Mouse (Mus musculus) embryonic facial prominence, embryonic 12.5 days (tissue): ENCODE results near the gene Tnnc2. TPM values are rescaled to one million over a fixed set of nuclear protein-coding genes. Genes with fewer than 3 reads are reported as not detected.
"Not testable (repeated sequence)": the region's sequence is repeated elsewhere in the genome, so short reads cannot be mapped to it uniquely, and the experiment has no call there.

ENCODE experiments used
- ATAC-seq: fragments of 200-750 bp; cut with Nextera tagmentation; 2 replicates; pipeline ENCODE4 v1.8.0; 2017; ENCODE audit not compliant: insufficient number of reproducible peaks, insufficient read depth, low FRiP score, low TSS enrichment
- H3K27ac ChIP-seq: fragments of 300-500 bp; sonication (generic); 2 replicates; pipeline ENCODE4 v1.5.1; 2016; ENCODE audit warnings: mild to moderate bottlenecking
- H3K27me3 ChIP-seq: fragments of 300-500 bp; sonication (generic); 2 replicates; pipeline ENCODE4 v1.6.1; 2016; ENCODE audit warnings: mild to moderate bottlenecking, moderate library complexity
- H3K36me3 ChIP-seq: fragments of 300-500 bp; sonication (generic); 2 replicates; pipeline ENCODE4 v1.6.1; 2016; ENCODE audit warnings: mild to moderate bottlenecking
- H3K4me1 ChIP-seq: fragments of 300-500 bp; sonication (generic); 2 replicates; pipeline ENCODE4 v1.6.1; 2016
- H3K4me2 ChIP-seq: fragments of 300-500 bp; sonication (generic); replicated peaks from 2 replicates; pipeline ENCODE4 v1.6.1; 2016; ENCODE audit warnings: mild to moderate bottlenecking, moderate library complexity
- H3K4me3 ChIP-seq: fragments of 300-500 bp; sonication (generic); 2 replicates; pipeline ENCODE4 v1.5.1; 2016; ENCODE audit warnings: mild to moderate bottlenecking
- H3K9ac ChIP-seq: fragments of 300-500 bp; sonication (generic); 2 replicates; pipeline ENCODE4 v1.6.1; 2016; ENCODE audit warnings: mild to moderate bottlenecking, moderate library complexity
- H3K9me3 ChIP-seq: fragments of 300-500 bp; sonication (generic); 2 replicates; pipeline ENCODE4 v1.6.1; 2016; ENCODE audit warnings: mild to moderate bottlenecking, moderate library complexity
- WGBS: fragments of 180-500 bp; shearing (Covaris S2); methylation state at CpG from one replicate; pipeline ENCODE4 v1.1.7; 2016; 5-methylcytosine and 5-hydroxymethylcytosine counted together
- polyA plus RNA-seq: library from polyadenylated mRNA; unstranded; fragments of >200 nt; fragmentation: Nextera tagmentation; extraction: Ambion mirVana; gene quantifications from 2 replicates; pipeline ENCODE4 v1.2.1, GENCODE M21; 2016

Tnnc2 gene
- polyA plus RNA-seq, 1 experiment from 2014 or later = 40.6 TPM

- 0 out of 2 replicates have a peak, but pooled peaks cover 4% of the 10 kb centered on the region for H3K4me1 ChIP-seq
- H3K9ac ChIP-seq = no peak overlapping the region
- no peak overlapping the region for H3K4me2 ChIP-seq
- no peaks in the 10 kb centered on the region for H3K27me3 ChIP-seq
- no peak overlapping the region for H3K27ac ChIP-seq
- H3K36me3 ChIP-seq = 0 out of 2 replicates have a peak, but pooled peaks cover 4% of the 10 kb centered on the region
- no peak for ATAC-seq
- H3K9me3 ChIP-seq = no peaks in the 10 kb centered on the region
- WGBS = 91% methylated on average over 8 of the region's 8 CpGs
- H3K4me3 ChIP-seq = no peak overlapping the region
Measured at GRCm38 (mm10) chr2:164815821-164816220, 36.1 kb upstream of the Tnnc2 start.

- Histone ChIP-seq H3K4me3 (no peak overlapping the region), H3K27ac (no peak overlapping the region), H3K9me3 (no peaks in the 10 kb centered on the region), H3K4me1 (0 out of 2 replicates have a peak, but pooled peaks cover 4% of the 10 kb centered on the region), H3K36me3 (0 out of 2 replicates have a peak, but pooled peaks cover 2% of the 10 kb centered on the region), H3K9ac (no peak overlapping the region), H3K27me3 (no peaks in the 10 kb centered on the region), H3K4me2 (no peak overlapping the region)
- no peak for ATAC-seq
- WGBS = 90% methylated on average over 5 of the region's 5 CpGs
Measured at GRCm38 (mm10) chr2:164815348-164815747, 35.6 kb upstream of the Tnnc2 start.

GRCm38 (mm10) chr2:164813557-164813956, 33.8 kb upstream of the Tnnc2 start:
- H3K9me3 ChIP-seq = no peaks in the 10 kb centered on the region
- peaks cover 7% of the 10 kb centered on the region; the same call in 1 of the 2 replicates for H3K36me3 ChIP-seq
- H3K4me3 ChIP-seq = no peak overlapping the region
- no peaks in the 10 kb centered on the region for H3K27me3 ChIP-seq
- no peak overlapping the region for H3K27ac ChIP-seq
- 0 out of 2 replicates have a peak, but pooled peaks cover 4% of the 10 kb centered on the region for H3K4me1 ChIP-seq
- ATAC-seq = no peak
- H3K4me2 ChIP-seq = no peak overlapping the region
- 72% methylated on average over 2 of the region's 2 CpGs for WGBS
- no peak overlapping the region for H3K9ac ChIP-seq

- Histone ChIP-seq H3K36me3 (peaks cover 13% of the 10 kb centered on the region), H3K9me3 (no peaks in the 10 kb centered on the region), H3K4me3 (no peak overlapping the region), H3K9ac (no peak overlapping the region), H3K27me3 (no peaks in the 10 kb centered on the region), H3K4me1 (peaks cover 13% of the 10 kb centered on the region; the same call in 1 of the 2 replicates), H3K27ac (no peak overlapping the region), H3K4me2 (no peak overlapping the region)
- WGBS = 69% methylated on average over 7 of the region's 7 CpGs
- no peak for ATAC-seq
Measured at GRCm38 (mm10) chr2:164806614-164807013, 26.8 kb upstream of the Tnnc2 start.

- Histone ChIP-seq H3K9me3 (no peaks in the 10 kb centered on the region), H3K27ac (peak overlapping the region; percentile 75), H3K9ac (peak overlapping the region; percentile 63), H3K4me2 (peak overlapping the region; percentile 86), H3K27me3 (no peaks in the 10 kb centered on the region), H3K4me3 (peak overlapping the region; percentile 70), H3K36me3 (peaks cover 21% of the 10 kb centered on the region), H3K4me1 (peaks cover 13% of the 10 kb centered on the region; the same call in 1 of the 2 replicates)
- 2% methylated on average over 21 of the region's 21 CpGs for WGBS
- ATAC-seq = peak; percentile 32
Measured at GRCm38 (mm10) chr2:164805332-164805718, 25.6 kb upstream of the Tnnc2 start.

- no peaks in the 10 kb centered on the region for H3K27me3 ChIP-seq
- WGBS = under 1% methylated on average over 47 of the region's 47 CpGs
- peak; percentile 94 for ATAC-seq
- H3K36me3 ChIP-seq = peaks cover 25% of the 10 kb centered on the region
- H3K27ac ChIP-seq = peak within 1 kb of the TSS; percentile 78
- H3K4me1 ChIP-seq = peaks cover 13% of the 10 kb centered on the region; the same call in 1 of the 2 replicates
- peak within 1 kb of the TSS; percentile 86 for H3K4me2 ChIP-seq
- H3K9me3 ChIP-seq = no peaks in the 10 kb centered on the region
- H3K9ac ChIP-seq = peak within 1 kb of the TSS; percentile 76
- peak within 1 kb of the TSS; percentile 70 for H3K4me3 ChIP-seq
Measured at GRCm38 (mm10) chr2:164804533-164805331, 25.0 kb upstream of the Tnnc2 start, which contains the start of the genes Acot8 and Zswim3. Acot8 (minus strand) TSS chr2:164804882. Zswim3 (plus strand) TSS chr2:164805098.

- peak overlapping the region; percentile 76 for H3K9ac ChIP-seq
- H3K36me3 ChIP-seq = peaks cover 30% of the 10 kb centered on the region
- H3K4me3 ChIP-seq = peak overlapping the region; percentile 70
- H3K9me3 ChIP-seq = no peaks in the 10 kb centered on the region
- 57% methylated on average over 1 of the region's 1 CpGs for WGBS
- no peak for ATAC-seq
- peaks cover 13% of the 10 kb centered on the region; the same call in 1 of the 2 replicates for H3K4me1 ChIP-seq
- no peaks in the 10 kb centered on the region for H3K27me3 ChIP-seq
- H3K4me2 ChIP-seq = peak overlapping the region; percentile 76
- H3K27ac ChIP-seq = no peak overlapping the region; the same call in 1 of the 2 replicates
Measured at GRCm38 (mm10) chr2:164803921-164804313, 24.1 kb upstream of the Tnnc2 start.

- Histone ChIP-seq H3K9me3 (no peaks in the 10 kb centered on the region), H3K4me3 (peak overlapping the region; percentile 70), H3K27ac (no peak overlapping the region; the same call in 1 of the 2 replicates), H3K4me2 (peak overlapping the region; percentile 76), H3K36me3 (peaks cover 29% of the 10 kb centered on the region), H3K4me1 (peaks cover 13% of the 10 kb centered on the region; the same call in 1 of the 2 replicates), H3K9ac (peak overlapping the region; percentile 76; the same call in 1 of the 2 replicates), H3K27me3 (no peaks in the 10 kb centered on the region)
- ATAC-seq = no peak
- 90% methylated on average over 16 of the region's 16 CpGs for WGBS
Measured at GRCm38 (mm10) chr2:164803201-164803920, 23.6 kb upstream of the Tnnc2 start.

GRCm38 (mm10) chr2:164800252-164801004, 20.7 kb upstream of the Tnnc2 start:
- H3K27me3 ChIP-seq = no peaks in the 10 kb centered on the region
- H3K4me3 ChIP-seq = no peak overlapping the region
- no peak overlapping the region for H3K9ac ChIP-seq
- no peaks in the 10 kb centered on the region for H3K9me3 ChIP-seq
- H3K4me2 ChIP-seq = no peak overlapping the region
- WGBS = 87% methylated on average over 13 of the region's 13 CpGs
- no peak overlapping the region for H3K27ac ChIP-seq
- peaks cover 9% of the 10 kb centered on the region; the same call in 1 of the 2 replicates for H3K4me1 ChIP-seq
- H3K36me3 ChIP-seq = peaks cover 44% of the 10 kb centered on the region
- no peak for ATAC-seq

GRCm38 (mm10) chr2:164798554-164798953, 18.8 kb upstream of the Tnnc2 start:
- not testable (repeated sequence) for H3K4me1 ChIP-seq, H3K4me2 ChIP-seq, H3K4me3 ChIP-seq, H3K27ac ChIP-seq, H3K27me3 ChIP-seq, H3K9me3 ChIP-seq, ATAC-seq, H3K9ac ChIP-seq
- 86% methylated on average over 6 of the region's 6 CpGs for WGBS
- H3K36me3 ChIP-seq = peaks cover 54% of the 10 kb centered on the region

- Histone ChIP-seq H3K9ac (no peak overlapping the region), H3K4me1 (no peaks in the 10 kb centered on the region), H3K36me3 (peaks cover 60% of the 10 kb centered on the region), H3K9me3 (no peaks in the 10 kb centered on the region), H3K27me3 (no peaks in the 10 kb centered on the region), H3K4me3 (no peak overlapping the region), H3K27ac (no peak overlapping the region), H3K4me2 (no peak overlapping the region)
- WGBS = 80% methylated on average over 4 of the region's 4 CpGs
- ATAC-seq = no peak
Measured at GRCm38 (mm10) chr2:164795868-164796267, 16.1 kb upstream of the Tnnc2 start.
